9 mouse cellular contexts compared by ENCODE assay signal in genomic region chr8:13670011-13670471, GRCm38 (mm10). TPM values are rescaled to one million over a fixed set of nuclear protein-coding genes. Genes with fewer than 3 reads are reported as not detected.
DNase-seq lines count a peak whose midpoint lies in the region; ATAC-seq and TF ChIP-seq lines count a peak whose summit lies in the region.
"Had no signal": no experiment of that assay in that cellular context is flagged by ENCODE, and none has a peak within 500 bp of the region (broad histone marks: within the 10 kb centered on the region; RNA-seq: fewer than 3 reads in every experiment).

No protein-coding gene starts in this region.

- H3K9ac ChIP-seq in embryonic facial prominence, embryonic 15.5 days: no peak overlapping the region

- no peak for ATAC-seq in embryonic facial prominence, embryonic 15.5 days (ENCODE audit: insufficient number of reproducible peaks, low FRiP score, low TSS enrichment, low read depth)
- ATAC-seq in activated CD4-positive, CD25-positive, alpha-beta regulatory T cell, adult 4 months: no peak

- WGBS in cerebellum, adult 2 months: 17% methylated on average over 17 of the region's 17 CpGs
- WGBS in embryonic facial prominence, embryonic 15.5 days: 62% methylated on average over 17 of the region's 17 CpGs

- H3K27ac ChIP-seq in cerebellum, adult 2 months (ENCODE audit: insufficient read depth, low read length): peak overlapping the region; percentile 70
- H3K27ac ChIP-seq in embryonic facial prominence, embryonic 15.5 days (replicated peaks): peak overlapping the region; percentile 48; the same call in 1 of the 2 replicates

- peak; percentile 40 to 57 for DNase-seq in layer of hippocampus, postnatal 10 days (ENCODE audit: low spot score in 2 of 2)
- no peak for DNase-seq in layer of hippocampus, adult 9-10 months (ENCODE audit: low spot score)
- DNase-seq in cerebellum, adult 2 months: peak; percentile 72 to 76
- peak; percentile 61 for DNase-seq in kidney, postnatal 14 days
- no peak for DNase-seq in thymus, postnatal 25 days
- DNase-seq in thymus, postnatal 36 days: no peak

- TF ChIP-seq POLR2A in cerebellum, adult 2 months (IDR thresholded peaks at IDR 0.05; ENCODE audit: borderline replicate concordance, insufficient read depth, low read length): no peak

- no peaks in the 10 kb centered on the region for H3K27me3 ChIP-seq in cerebellum, adult 2 months (ENCODE audit: control insufficient read depth, insufficient read depth, low read length)
- no peaks in the 10 kb centered on the region for H3K27me3 ChIP-seq in embryonic facial prominence, embryonic 15.5 days

- peaks cover 73% of the 10 kb centered on the region for H3K4me1 ChIP-seq in cerebellum, adult 2 months (ENCODE audit: control insufficient read depth, insufficient read depth, low read length)
- H3K4me1 ChIP-seq in embryonic facial prominence, embryonic 15.5 days: peaks cover 73% of the 10 kb centered on the region

- no peaks in the 10 kb centered on the region for H3K36me3 ChIP-seq in embryonic facial prominence, embryonic 15.5 days

- no peak for TF ChIP-seq CTCF in cerebellum, adult 2 months (IDR thresholded peaks at IDR 0.05; ENCODE audit: borderline replicate concordance, insufficient read depth, low read depth, low read length)

- H3K4me2 ChIP-seq in embryonic facial prominence, embryonic 15.5 days (replicated peaks): no peak overlapping the region

- no peaks in the 10 kb centered on the region for H3K9me3 ChIP-seq in embryonic facial prominence, embryonic 15.5 days (replicated peaks)

- H3K4me3 ChIP-seq in cerebellum, adult 2 months (replicated peaks; ENCODE audit: insufficient read depth, low read depth, low read length): no peak overlapping the region
- H3K4me3 ChIP-seq in embryonic facial prominence, embryonic 15.5 days (replicated peaks): no peak overlapping the region

RNA-seq across cellular contexts. Expression of gene Rasa3, which starts 7.4 kb away (rescaled TPM):
- total RNA-seq in layer of hippocampus, postnatal 10 days (2021): 10 to 100 TPM; 62.6 to 73.0 TPM
- 94.9 and 107 TPM in 2 replicates for polyA plus RNA-seq in cerebellum, adult 2 months (2012; rRNA removed)
- 36.0 and 37.4 TPM in 2 replicates for polyA plus RNA-seq in embryonic facial prominence, embryonic 15.5 days (2015; fragmentation: Nextera tagmentation; extraction: Ambion mirVana)
- polyA plus RNA-seq in activated CD4-positive, CD25-positive, alpha-beta regulatory T cell, adult 4 months (2017; shearing (Covaris generic)): 100 to 1,000 TPM in 1 of 2 experiments, 10 to 100 TPM in 1; 89.4 to 115 TPM

RNA-seq across cellular contexts. Expression of gene Cfap97d2, which starts 35.6 kb away (rescaled TPM):
- 1 to 10 TPM; 1.8 to 2.3 TPM for total RNA-seq in layer of hippocampus, postnatal 10 days (2021)
- 1.7 and 3.0 TPM in 2 replicates for polyA plus RNA-seq in cerebellum, adult 2 months (2012; rRNA removed)
- 1.4 and 2.3 TPM in 2 replicates for polyA plus RNA-seq in embryonic facial prominence, embryonic 15.5 days (2015; fragmentation: Nextera tagmentation; extraction: Ambion mirVana)
- not detected for polyA plus RNA-seq in activated CD4-positive, CD25-positive, alpha-beta regulatory T cell, adult 4 months (2017; shearing (Covaris generic))
- polyA plus RNA-seq: heart, embryonic 16.5 days had no signal

Comparison
In these comparisons a context has a peak if more than half of its experiments do, and no peak if none do; other contexts are left out.
1. DNase-seq: peak in layer of hippocampus, postnatal 10 days (2 of 2), cerebellum, adult 2 months (2 of 2) and kidney, postnatal 14 days (single experiment); none in layer of hippocampus, adult 9-10 months (single experiment), thymus, postnatal 25 days (single experiment) and thymus, postnatal 36 days (0 of 2).